8 mouse cellular contexts compared by ENCODE assay signal in the genomic region with DNA sequence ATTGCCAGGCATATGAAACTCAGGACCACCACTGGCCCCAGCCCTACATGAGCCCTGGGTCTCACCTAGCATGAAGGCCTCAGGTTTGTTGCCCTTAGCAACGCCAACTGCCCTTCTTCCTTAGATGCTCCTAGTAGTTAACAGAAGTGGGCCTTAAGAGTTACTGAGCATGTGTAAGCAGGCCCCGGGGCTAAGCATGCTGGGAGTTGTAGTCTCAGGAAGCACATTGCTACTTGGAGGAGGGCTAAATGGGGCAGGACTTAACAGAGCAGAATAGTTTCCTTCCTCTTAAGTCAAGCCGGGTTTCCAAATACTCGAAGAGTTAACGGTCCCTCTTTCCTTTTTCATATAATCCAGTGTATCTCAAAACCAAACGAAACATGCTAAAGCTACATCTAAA. TPM values are rescaled to one million over a fixed set of nuclear protein-coding genes. Genes with fewer than 3 reads are reported as not detected.
DNase-seq lines count a peak whose midpoint lies in the region; ATAC-seq and TF ChIP-seq lines count a peak whose summit lies in the region.

No protein-coding gene starts in this region.

- DNase-seq in A20 (ENCODE audit: low read depth, low spot score) (peak; percentile 79), CH12.LX (ENCODE audit: extremely low read depth) (peak; percentile 88)
- peak; percentile 49 to 63 for DNase-seq in heart, postnatal 14 days
- peak; percentile 57 to 73 for DNase-seq in layer of hippocampus, adult 2 months (ENCODE audit: low spot score in 2 of 2)
- DNase-seq in lung, postnatal 14 days: peak; percentile 63
- peak; percentile 63 for DNase-seq in skeletal muscle tissue, adult 2 months (ENCODE audit: low read depth, low spot score)
- DNase-seq in c-Kit-positive CD71-positive TER-119-positive erythroid progenitor cells, embryonic 14.5 days (ENCODE audit: low spot score): no peak

- WGBS in embryonic facial prominence, embryonic 13.5 days: 50% methylated on average over 6 of the region's 6 CpGs

- peak; percentile 23; the same call in 1 of the 2 replicates for TF ChIP-seq POLR2A in CH12.LX (IDR thresholded peaks at IDR 0.05; ENCODE audit: low read depth, low read length)

- H3K4me3 ChIP-seq in CH12.LX (replicated peaks in 1 of 3; ENCODE audit: low read depth in 2 of 3, low read length in 2 of 3, poor library complexity in 1 of 3): peak overlapping the region; percentile 40 to 94 (median 86)
- H3K4me3 ChIP-seq in embryonic facial prominence, embryonic 13.5 days: peak overlapping the region; percentile 99; the same call in 1 of the 2 replicates
- H3K4me3 ChIP-seq in layer of hippocampus, adult 2 months: peak overlapping the region; percentile 95

- in situ Hi-C loops in CH12.LX (cut with MboI; ENCODE audit: low pct_ligation_motif_present, low pct_unique_long_range_greater_than_20kb, low sequenced_read_pairs): loop anchor here (5.0 kb wide), 1 partner anchor 35 kb away; the partner anchor contains the start of gene Prkag1

- no peak for TF ChIP-seq CTCF in CH12.LX (conservative IDR thresholded peaks at IDR 0.05 in 1 of 2, IDR thresholded peaks at IDR 0.05 in 1 of 2; ENCODE audit: low read depth in 2 of 2, low read length in 2 of 2)
- no peak for TF ChIP-seq CTCF in layer of hippocampus, adult 2 months (conservative IDR thresholded peaks at IDR 0.05)

- intact Hi-C loops in heart, postnatal 14 days (cut with DNase I): loop anchor here (5.0 kb wide), 1 partner anchor 35 kb away; the partner anchor contains the start of gene Prkag1

- H3K4me1 ChIP-seq in CH12.LX (ENCODE audit: control insufficient read depth in 1 of 2, insufficient read depth in 2 of 2): peaks cover 6 to 30% of the 10 kb centered on the region in 2 experiments; a peak in 2 of 4 replicates
- H3K4me1 ChIP-seq in embryonic facial prominence, embryonic 13.5 days: peaks cover 33% of the 10 kb centered on the region

- TF ChIP-seq EP300 in CH12.LX (IDR thresholded peaks at IDR 0.05; ENCODE audit: low read length): no peak

- dilution Hi-C loops in CH12.LX (cut with MboI; ENCODE audit: extremely low pct_ligation_motif_present, extremely low pct_unique_long_range_greater_than_20kb, low sequenced_read_pairs): no loop called here

- H3K9me3 ChIP-seq in CH12.LX (replicated peaks; ENCODE audit: low read length): no peaks in the 10 kb centered on the region
- no peaks in the 10 kb centered on the region for H3K9me3 ChIP-seq in embryonic facial prominence, embryonic 13.5 days

- H3K79me2 ChIP-seq in CH12.LX (replicated peaks; ENCODE audit: control insufficient read depth, extremely low read depth, insufficient read depth, poor library complexity, severe bottlenecking): peaks cover 64% of the 10 kb centered on the region

- H3K9ac ChIP-seq in CH12.LX (ENCODE audit: insufficient read depth, low read depth): peak overlapping the region; percentile 82; the same call in 1 of the 2 replicates
- H3K9ac ChIP-seq in embryonic facial prominence, embryonic 13.5 days: peak overlapping the region; percentile 100

- no peak for ATAC-seq in embryonic facial prominence, embryonic 13.5 days (ENCODE audit: insufficient number of reproducible peaks, insufficient read depth, low FRiP score, low TSS enrichment, low read depth)

- no peak for TF ChIP-seq RAD21 in CH12.LX (IDR thresholded peaks at IDR 0.05; ENCODE audit: low read depth, low read length)

- H3K27me3 ChIP-seq in CH12.LX (replicated peaks): no peaks in the 10 kb centered on the region
- H3K27me3 ChIP-seq in embryonic facial prominence, embryonic 13.5 days: no peaks in the 10 kb centered on the region

- H3K27ac ChIP-seq in CH12.LX (ENCODE audit: insufficient read depth, low read depth): no peak overlapping the region
- peak overlapping the region; percentile 65; the same call in 1 of the 2 replicates for H3K27ac ChIP-seq in embryonic facial prominence, embryonic 13.5 days
- no peak overlapping the region for H3K27ac ChIP-seq in layer of hippocampus, adult 2 months

- H3K4me2 ChIP-seq in CH12.LX (ENCODE audit: insufficient read depth, low read depth, poor library complexity, severe bottlenecking): peak overlapping the region; percentile 97
- H3K4me2 ChIP-seq in embryonic facial prominence, embryonic 13.5 days: peak overlapping the region; percentile 97

- H3K36me3 ChIP-seq in CH12.LX (replicated peaks in 1 of 2; ENCODE audit: control insufficient read depth in 1 of 2, insufficient read depth in 1 of 2, low read length in 1 of 2): peaks cover 44 to 52% of the 10 kb centered on the region in 2 experiments
- H3K36me3 ChIP-seq in embryonic facial prominence, embryonic 13.5 days: peaks cover 45% of the 10 kb centered on the region

TF ChIP-seq in CH12.LX, 34 proteins besides CTCF, POLR2A, EP300 and RAD21 (continues in another document):
- peak; percentile 49; the same call in 1 of the 2 replicates for TF ChIP-seq TBP (conservative IDR thresholded peaks at IDR 0.05; ENCODE audit: low read depth, low read length)
- TF ChIP-seq CHD1 (IDR thresholded peaks at IDR 0.05; ENCODE audit: low read depth, low read length): no peak
- no peak for TF ChIP-seq BHLHE40 (IDR thresholded peaks at IDR 0.05; ENCODE audit: low read depth, low read length)
- no peak for TF ChIP-seq MAZ (IDR thresholded peaks at IDR 0.05; ENCODE audit: low read depth, low read length)
- TF ChIP-seq USF2 (conservative IDR thresholded peaks at IDR 0.05; ENCODE audit: low read depth, low read length): no peak
- TF ChIP-seq MYC (IDR thresholded peaks at IDR 0.05; ENCODE audit: low read depth, low read length): peak; percentile 84
- TF ChIP-seq GABPA (IDR thresholded peaks at IDR 0.05; ENCODE audit: insufficient replicate concordance, low read depth, low read length): peak; percentile 32; the same call in 1 of the 2 replicates
- no peak for TF ChIP-seq USF1 (IDR thresholded peaks at IDR 0.05; ENCODE audit: low read depth, low read length)
- TF ChIP-seq SIN3A (IDR thresholded peaks at IDR 0.05; ENCODE audit: low read length): peak; percentile 34; the same call in 1 of the 2 replicates
- no peak for TF ChIP-seq NELFE (IDR thresholded peaks at IDR 0.05; ENCODE audit: low read depth, low read length)
- no peak for TF ChIP-seq POLR2AphosphoS2 (IDR thresholded peaks at IDR 0.05; ENCODE audit: low read depth, low read length)
- TF ChIP-seq MAFK (IDR thresholded peaks at IDR 0.05; ENCODE audit: insufficient replicate concordance, low read length): no peak
- TF ChIP-seq ELF1 (IDR thresholded peaks at IDR 0.05; ENCODE audit: low read depth, low read length): peak; percentile 90
- TF ChIP-seq NRF1 (IDR thresholded peaks at IDR 0.05; ENCODE audit: low read depth, low read length): peak; percentile 91
- TF ChIP-seq KAT2A (IDR thresholded peaks at IDR 0.05; ENCODE audit: insufficient replicate concordance, low read length): peak; percentile 93; the same call in 1 of the 2 replicates
- TF ChIP-seq JUND (conservative IDR thresholded peaks at IDR 0.05; ENCODE audit: low read depth, low read length): no peak
- TF ChIP-seq HCFC1 (IDR thresholded peaks at IDR 0.05; ENCODE audit: low read depth, low read length): peak; percentile 99
- TF ChIP-seq MXI1 (IDR thresholded peaks at IDR 0.05; ENCODE audit: low read depth, low read length): peak; percentile 49; the same call in 1 of the 2 replicates
- TF ChIP-seq ETS1 (conservative IDR thresholded peaks at IDR 0.05; ENCODE audit: low read depth, low read length): no peak
- no peak for TF ChIP-seq MEF2A (IDR thresholded peaks at IDR 0.05; ENCODE audit: borderline replicate concordance, low read depth, low read length)
- TF ChIP-seq IRF4 (IDR thresholded peaks at IDR 0.05; ENCODE audit: low read depth, low read length): no peak
- no peak for TF ChIP-seq SMC3 (IDR thresholded peaks at IDR 0.05; ENCODE audit: low read depth, low read length)
- no peak for TF ChIP-seq TCF12 (IDR thresholded peaks at IDR 0.05; ENCODE audit: low read depth, low read length)
- TF ChIP-seq E2F4 (IDR thresholded peaks at IDR 0.05; ENCODE audit: insufficient replicate concordance, low read depth, low read length): no peak

RNA-seq across cellular contexts. Expression of gene Kmt2d, which starts 3.7 kb away (rescaled TPM):
- total RNA-seq in CH12.LX (2012; rRNA removed) (14.1 and 15.6 TPM in 2 replicates), CH12.LX (2014; rRNA removed) (4.3 and 4.8 TPM in 2 replicates)
- polyA plus RNA-seq in CH12.LX (2012; ENCODE audit: insufficient read length, low read depth): 22.7 TPM in 2 replicates
- polyA plus RNA-seq in embryonic facial prominence, embryonic 13.5 days (2015; fragmentation: Nextera tagmentation; extraction: Ambion mirVana): 14.4 and 15.2 TPM in 2 replicates
- 10 to 100 TPM; 63.2 to 64.5 TPM for total RNA-seq in heart, postnatal 14 days (2021)
- total RNA-seq in layer of hippocampus, adult 2 months (2021): 100 to 1,000 TPM in 1 of 2 experiments, 10 to 100 TPM in 1; 89.3 to 106 TPM

RNA-seq across cellular contexts. Expression of gene Rhebl1, which starts 27.0 kb away (rescaled TPM):
- total RNA-seq in CH12.LX (2012; rRNA removed) (11.1 and 13.9 TPM in 2 replicates), CH12.LX (2014; rRNA removed) (17.6 and 23.2 TPM in 2 replicates)
- 23.3 and 25.1 TPM in 2 replicates for polyA plus RNA-seq in CH12.LX (2012; ENCODE audit: insufficient read length, low read depth)
- 22.9 and 23.4 TPM in 2 replicates for polyA plus RNA-seq in embryonic facial prominence, embryonic 13.5 days (2015; fragmentation: Nextera tagmentation; extraction: Ambion mirVana)
- total RNA-seq in heart, postnatal 14 days (2021): 1 to 10 TPM; 1.6 to 2.0 TPM
- total RNA-seq in layer of hippocampus, adult 2 months (2021): 1 to 10 TPM; 8.5 TPM

RNA-seq across cellular contexts. Expression of gene Dhh, which starts 31.0 kb away (rescaled TPM):
- not detected in 2 replicates for total RNA-seq in CH12.LX (2012; rRNA removed)
- total RNA-seq in CH12.LX (2014; rRNA removed): not detected in 2 replicates
- polyA plus RNA-seq in CH12.LX (2012; ENCODE audit: insufficient read length, low read depth): not detected in 2 replicates
- 0.52 and 0.54 TPM in 2 replicates for polyA plus RNA-seq in embryonic facial prominence, embryonic 13.5 days (2015; fragmentation: Nextera tagmentation; extraction: Ambion mirVana)
- total RNA-seq in heart, postnatal 14 days (2021): 1 to 10 TPM; 2.0 to 2.7 TPM
- total RNA-seq in layer of hippocampus, adult 2 months (2021): under 1 TPM; 0.10 to 0.12 TPM

RNA-seq across cellular contexts. Expression of gene Prkag1, which starts 36.0 kb away (rescaled TPM):
- total RNA-seq in CH12.LX (2012; rRNA removed) (49.4 and 63.2 TPM in 2 replicates), CH12.LX (2014; rRNA removed) (87.5 and 89.4 TPM in 2 replicates)
- 66.1 and 73.2 TPM in 2 replicates for polyA plus RNA-seq in CH12.LX (2012; ENCODE audit: insufficient read length, low read depth)
- 90.4 and 92.5 TPM in 2 replicates for polyA plus RNA-seq in embryonic facial prominence, embryonic 13.5 days (2015; fragmentation: Nextera tagmentation; extraction: Ambion mirVana)
- total RNA-seq in heart, postnatal 14 days (2021): 10 to 100 TPM; 91.8 to 93.6 TPM
- total RNA-seq in layer of hippocampus, adult 2 months (2021): 10 to 100 TPM; 50.3 to 51.9 TPM

RNA-seq across cellular contexts. Expression of gene Lmbr1l, which starts 50.7 kb away (rescaled TPM):
- total RNA-seq in CH12.LX (2012; rRNA removed) (19.7 and 23.4 TPM in 2 replicates), CH12.LX (2014; rRNA removed) (27.5 and 30.4 TPM in 2 replicates)
- polyA plus RNA-seq in CH12.LX (2012; ENCODE audit: insufficient read length, low read depth): 22.4 and 27.9 TPM in 2 replicates
- polyA plus RNA-seq in embryonic facial prominence, embryonic 13.5 days (2015; fragmentation: Nextera tagmentation; extraction: Ambion mirVana): 26.8 and 27.8 TPM in 2 replicates
- total RNA-seq in heart, postnatal 14 days (2021): 10 to 100 TPM; 13.6 to 13.7 TPM
- 10 to 100 TPM; 17.0 to 20.6 TPM for total RNA-seq in layer of hippocampus, adult 2 months (2021)
